In the genomic region with DNA sequence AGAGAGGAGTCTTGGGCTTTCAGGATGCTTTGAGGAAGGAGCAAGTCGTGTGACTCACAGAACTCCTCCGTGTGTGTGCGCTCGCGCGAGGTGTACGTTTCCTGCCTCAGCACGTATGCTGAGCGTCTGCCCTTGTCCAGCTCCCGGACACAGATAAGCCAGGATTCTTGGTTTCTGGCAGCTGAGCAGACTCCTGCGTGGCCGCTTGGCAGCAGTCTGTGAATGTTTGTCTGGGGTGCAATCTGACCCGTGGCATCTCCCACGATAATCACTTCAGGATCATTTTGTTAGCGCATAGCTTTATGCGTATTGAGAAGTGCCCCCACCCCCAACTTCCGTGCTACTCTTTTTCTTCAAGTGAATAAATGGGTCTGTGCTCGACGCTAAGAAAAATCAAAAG, we compare ENCODE assay signal across 10 mouse cellular contexts. TPM values are rescaled to one million over a fixed set of nuclear protein-coding genes. Genes with fewer than 3 reads are reported as not detected.
DNase-seq lines count a peak whose midpoint lies in the region; ATAC-seq lines count a peak whose summit lies in the region.
"Had no signal": no experiment of that assay in that cellular context is flagged by ENCODE, and none has a peak within 500 bp of the region (broad histone marks: within the 10 kb centered on the region; RNA-seq: fewer than 3 reads in every experiment).

No protein-coding gene starts in this region.

- DNase-seq in CD4-positive, CD25-positive, alpha-beta regulatory T cell, adult 2 months (ENCODE audit: low read depth, low spot score), result peak; percentile 63
- DNase-seq in kidney, adult 11 months, result no peak
- peak; percentile 9 for DNase-seq in Muller cell, postnatal 12 days (ENCODE audit: inconsistent ontology term)
- no peak for DNase-seq in testis, postnatal 10 days (ENCODE audit: low spot score)

- no peak overlapping the region for H3K9ac ChIP-seq in kidney, embryonic 16.5 days (replicated peaks; ENCODE audit: low read length)
- H3K9ac ChIP-seq in heart, embryonic 11.5 days (ENCODE audit: low read depth, low read length), result peak overlapping the region; percentile 49

- H3K27ac ChIP-seq in kidney, embryonic 16.5 days (ENCODE audit: low read length), result peak overlapping the region; percentile 47; the same call in 1 of the 2 replicates
- peak overlapping the region; percentile 64 for H3K27ac ChIP-seq in heart, embryonic 11.5 days (ENCODE audit: low read depth, low read length)

- H3K27me3 ChIP-seq in kidney, embryonic 16.5 days (ENCODE audit: insufficient read depth, low read length), result no peaks in the 10 kb centered on the region
- no peaks in the 10 kb centered on the region for H3K27me3 ChIP-seq in heart, embryonic 11.5 days (ENCODE audit: control insufficient read depth, insufficient read depth, low read length)

- H3K4me3 ChIP-seq in kidney, embryonic 16.5 days (ENCODE audit: low read length), result no peak overlapping the region
- H3K4me3 ChIP-seq in heart, embryonic 11.5 days (ENCODE audit: low read depth, low read length), result no peak overlapping the region
- H3K4me3 ChIP-seq: left cerebral cortex, adult 2 months had no signal

- H3K4me2 ChIP-seq in kidney, embryonic 16.5 days (replicated peaks; ENCODE audit: low read depth, low read length), result no peak overlapping the region
- H3K4me2 ChIP-seq in heart, embryonic 11.5 days, result peak overlapping the region; percentile 44

- WGBS in kidney, embryonic 16.5 days, result 41% methylated on average over 19 of the region's 19 CpGs
- 29% methylated on average over 19 of the region's 19 CpGs for WGBS in heart, embryonic 11.5 days (ENCODE audit: insufficient replicate concordance)

- H3K9me3 ChIP-seq in kidney, embryonic 16.5 days (ENCODE audit: low read length), result no peaks in the 10 kb centered on the region
- no peaks in the 10 kb centered on the region for H3K9me3 ChIP-seq in heart, embryonic 11.5 days (replicated peaks; ENCODE audit: control insufficient read depth, low read length)

- peaks cover 72% of the 10 kb centered on the region for H3K4me1 ChIP-seq in kidney, embryonic 16.5 days (ENCODE audit: insufficient read depth, low read length)
- peaks cover 76% of the 10 kb centered on the region for H3K4me1 ChIP-seq in heart, embryonic 11.5 days (ENCODE audit: control insufficient read depth, insufficient read depth, low read length)

- ATAC-seq in CD4-positive, CD25-positive, alpha-beta regulatory T cell, adult 4 months, result no peak
- ATAC-seq in kidney, embryonic 16.5 days (ENCODE audit: low FRiP score, low TSS enrichment), result no peak
- ATAC-seq in heart, embryonic 11.5 days (replicated peaks; ENCODE audit: insufficient number of reproducible peaks, low FRiP score, low TSS enrichment), result no peak
- no peak for ATAC-seq in frontal cortex, adult (ENCODE audit: low TSS enrichment)

- H3K36me3 ChIP-seq in kidney, embryonic 16.5 days (ENCODE audit: insufficient read depth, low read length), result no peaks in the 10 kb centered on the region
- no peaks in the 10 kb centered on the region; the same call in 1 of the 2 replicates for H3K36me3 ChIP-seq in heart, embryonic 11.5 days (ENCODE audit: control insufficient read depth, insufficient read depth, low read length)

RNA-seq across cellular contexts. Expression of a gene that starts 20.1 kb away (rescaled TPM):
- 10 to 100 TPM; 19.2 to 20.8 TPM for polyA plus RNA-seq in CD4-positive, CD25-positive, alpha-beta regulatory T cell, adult 4 months (2017; shearing (Covaris generic))
- 53.4 and 54.4 TPM in 2 replicates for polyA plus RNA-seq in kidney, embryonic 16.5 days (2015; fragmentation: Nextera tagmentation; extraction: Ambion mirVana)
- polyA plus RNA-seq in heart, embryonic 11.5 days (2014; fragmentation: Nextera tagmentation; extraction: Ambion mirVana), result 41.5 and 45.9 TPM in 2 replicates

RNA-seq across cellular contexts. Expression of a gene that starts 45.8 kb away (rescaled TPM):
- 10 to 100 TPM in 1 of 2 experiments, 1 to 10 TPM in 1; 6.2 to 13.4 TPM for polyA plus RNA-seq in CD4-positive, CD25-positive, alpha-beta regulatory T cell, adult 4 months (2017; shearing (Covaris generic))
- 39.4 and 41.1 TPM in 2 replicates for polyA plus RNA-seq in kidney, embryonic 16.5 days (2015; fragmentation: Nextera tagmentation; extraction: Ambion mirVana)
- 8.1 and 10.5 TPM in 2 replicates for polyA plus RNA-seq in heart, embryonic 11.5 days (2014; fragmentation: Nextera tagmentation; extraction: Ambion mirVana)

RNA-seq across cellular contexts. Expression of a gene that starts 46.0 kb away (rescaled TPM):
- 10 to 100 TPM; 29.0 to 34.9 TPM for polyA plus RNA-seq in CD4-positive, CD25-positive, alpha-beta regulatory T cell, adult 4 months (2017; shearing (Covaris generic))
- 142 and 148 TPM in 2 replicates for polyA plus RNA-seq in kidney, embryonic 16.5 days (2015; fragmentation: Nextera tagmentation; extraction: Ambion mirVana)
- 67.5 and 83.5 TPM in 2 replicates for polyA plus RNA-seq in heart, embryonic 11.5 days (2014; fragmentation: Nextera tagmentation; extraction: Ambion mirVana)

RNA-seq across cellular contexts. Expression of a gene that starts 54.0 kb away (rescaled TPM):
- not detected for polyA plus RNA-seq in CD4-positive, CD25-positive, alpha-beta regulatory T cell, adult 4 months (2017; shearing (Covaris generic))
- 7.1 TPM in 1 of 2 replicates, not detected in the other for polyA plus RNA-seq in kidney, embryonic 16.5 days (2015; fragmentation: Nextera tagmentation; extraction: Ambion mirVana)
- 0.97 and 1.1 TPM in 2 replicates for polyA plus RNA-seq in heart, embryonic 11.5 days (2014; fragmentation: Nextera tagmentation; extraction: Ambion mirVana)
- polyA plus RNA-seq: activated CD4-positive, CD25-positive, alpha-beta regulatory T cell, adult 4 months had no signal

Comparison
In these comparisons a context has a peak if more than half of its experiments do, and no peak if none do; other contexts are left out.
1. DNase-seq: peak in CD4-positive, CD25-positive, alpha-beta regulatory T cell, adult 2 months (single experiment) and Muller cell, postnatal 12 days (single experiment); none in kidney, adult 11 months (single experiment) and testis, postnatal 10 days (single experiment).